Mouse (Mus musculus) splenic B cell, adult 2 months (primary cell): Measurements from ENCODE around the gene Bst1.
A peak's percentile ranks its signal among the peaks of the same experiment; 100 is the strongest.

Source experiments
- DNase-seq: peaks from one replicate; pipeline ENCODE4 v3.0.0-alpha.2; 2011; ENCODE audit warnings: low read depth, low spot score
- H3K27me3 ChIP-seq: 2 replicates; pipeline ENCODE4 v1.6.1; 2012; ENCODE audit warnings: mild to moderate bottlenecking, low read length, moderate library complexity, mixed read lengths; ENCODE audit not compliant: control insufficient read depth, poor library complexity, insufficient read depth, severe bottlenecking
- H3K36me3 ChIP-seq: 2 replicates; pipeline ENCODE4 v1.6.1; 2012; ENCODE audit warnings: mild to moderate bottlenecking, low read length, moderate library complexity, mixed read lengths; ENCODE audit not compliant: control insufficient read depth, poor library complexity, insufficient read depth, severe bottlenecking

The Bst1 gene

GRCm38 (mm10) chr5:43801253-43801652 lies 17.4 kb upstream of the Bst1 start:
- no peaks in the 10 kb centered on the region for H3K27me3 ChIP-seq
- no peaks in the 10 kb centered on the region for H3K36me3 ChIP-seq
- DNase-seq, result no peak

- no peak for DNase-seq
- Histone ChIP-seq H3K36me3 (no peaks in the 10 kb centered on the region), H3K27me3 (no peaks in the 10 kb centered on the region)
Observed at GRCm38 (mm10) chr5:43801798-43802197, 16.9 kb upstream of the Bst1 start.

GRCm38 (mm10) chr5:43805401-43805800 lies 13.3 kb upstream of the Bst1 start:
- H3K36me3 ChIP-seq, result no peaks in the 10 kb centered on the region
- DNase-seq, result no peak
- no peaks in the 10 kb centered on the region; the same call in 1 of the 2 replicates for H3K27me3 ChIP-seq

GRCm38 (mm10) chr5:43806340-43806739 lies 12.3 kb upstream of the Bst1 start:
- Histone ChIP-seq H3K36me3 (no peaks in the 10 kb centered on the region), H3K27me3 (no peaks in the 10 kb centered on the region; the same call in 1 of the 2 replicates)
- DNase-seq, result no peak

GRCm38 (mm10) chr5:43806914-43807313 lies 11.8 kb upstream of the Bst1 start:
- DNase-seq, result no peak
- H3K27me3 ChIP-seq, result no peaks in the 10 kb centered on the region; the same call in 1 of the 2 replicates
- H3K36me3 ChIP-seq, result no peaks in the 10 kb centered on the region

GRCm38 (mm10) chr5:43807744-43808696 lies 10.7 kb upstream of the Bst1 start:
- H3K27me3 ChIP-seq, result no peaks in the 10 kb centered on the region; the same call in 1 of the 2 replicates
- H3K36me3 ChIP-seq, result no peaks in the 10 kb centered on the region
- peak; percentile 78 for DNase-seq

GRCm38 (mm10) chr5:43810427-43811062 lies 8.1 kb upstream of the Bst1 start:
- Histone ChIP-seq H3K27me3 (no peaks in the 10 kb centered on the region; the same call in 1 of the 2 replicates), H3K36me3 (no peaks in the 10 kb centered on the region)
- no peak for DNase-seq

- Histone ChIP-seq H3K36me3 (no peaks in the 10 kb centered on the region), H3K27me3 (no peaks in the 10 kb centered on the region)
- no peak for DNase-seq
Observed at GRCm38 (mm10) chr5:43814536-43814935, 4.1 kb upstream of the Bst1 start.

GRCm38 (mm10) chr5:43815769-43816168 lies 2.9 kb upstream of the Bst1 start:
- H3K27me3 ChIP-seq, result no peaks in the 10 kb centered on the region
- DNase-seq, result no peak
- no peaks in the 10 kb centered on the region for H3K36me3 ChIP-seq

GRCm38 (mm10) chr5:43820785-43821184 lies 2.1 kb downstream of the Bst1 start:
- no peaks in the 10 kb centered on the region for H3K27me3 ChIP-seq
- no peak for DNase-seq
- no peaks in the 10 kb centered on the region for H3K36me3 ChIP-seq

- H3K27me3 ChIP-seq, result no peaks in the 10 kb centered on the region
- H3K36me3 ChIP-seq, result no peaks in the 10 kb centered on the region
- no peak for DNase-seq
Observed at GRCm38 (mm10) chr5:43821538-43821937, 2.9 kb downstream of the Bst1 start, which contains the start of gene Fbxl5. Gene Fbxl5, minus strand, starts transcription at chr5:43821638.

- DNase-seq, result no peak
Observed at GRCm38 (mm10) chr5:43822199-43822598, 3.5 kb downstream of the Bst1 start.

GRCm38 (mm10) chr5:43822824-43823223 lies 4.1 kb downstream of the Bst1 start:
- H3K36me3 ChIP-seq, result no peaks in the 10 kb centered on the region
- H3K27me3 ChIP-seq, result no peaks in the 10 kb centered on the region
- no peak for DNase-seq

More at GRCm38 (mm10) chr5:43822199-43822598, 3.5 kb downstream of the Bst1 start:
- no peaks in the 10 kb centered on the region for H3K36me3 ChIP-seq
- no peaks in the 10 kb centered on the region for H3K27me3 ChIP-seq

- H3K27me3 ChIP-seq, result no peaks in the 10 kb centered on the region
- DNase-seq, result peak; percentile 82
- no peaks in the 10 kb centered on the region for H3K36me3 ChIP-seq
Observed at GRCm38 (mm10) chr5:43824580-43824979, 5.9 kb downstream of the Bst1 start.

GRCm38 (mm10) chr5:43826883-43827282 lies 8.2 kb downstream of the Bst1 start:
- Histone ChIP-seq H3K36me3 (no peaks in the 10 kb centered on the region), H3K27me3 (no peaks in the 10 kb centered on the region)
- DNase-seq, result no peak
